Mouse (Mus musculus) retina, adult 2 months (tissue): ENCODE results near the gene Ppp2r2c.

Source experiments
- DNase-seq: peaks from one replicate; pipeline ENCODE4 v3.0.0-alpha.2; 2012; ENCODE audit warnings: low read depth, low spot score

Ppp2r2c gene

GRCm38 (mm10) chr5:36895621-36896573 is 27.6 kb downstream of the Ppp2r2c start:
- DNase-seq = no peak

GRCm38 (mm10) chr5:36897999-36898398 is 29.7 kb downstream of the Ppp2r2c start:
- DNase-seq = no peak

GRCm38 (mm10) chr5:36898415-36899109 is 30.2 kb downstream of the Ppp2r2c start:
- no peak for DNase-seq

- no peak for DNase-seq
These were observed 31.1 kb downstream of the Ppp2r2c start for GRCm38 (mm10) chr5:36899392-36899791.

GRCm38 (mm10) chr5:36900189-36900619 is 31.9 kb downstream of the Ppp2r2c start:
- DNase-seq = no peak

- no peak for DNase-seq
These were observed 34.5 kb downstream of the Ppp2r2c start for GRCm38 (mm10) chr5:36902807-36903206.

GRCm38 (mm10) chr5:36904131-36904530 is 35.8 kb downstream of the Ppp2r2c start:
- DNase-seq = no peak

GRCm38 (mm10) chr5:36904703-36905102 is 36.4 kb downstream of the Ppp2r2c start:
- DNase-seq = no peak

GRCm38 (mm10) chr5:36905216-36905615 is 36.9 kb downstream of the Ppp2r2c start:
- no peak for DNase-seq

GRCm38 (mm10) chr5:36907695-36908094 is 39.4 kb downstream of the Ppp2r2c start:
- no peak for DNase-seq

- no peak for DNase-seq
These were observed 41.2 kb downstream of the Ppp2r2c start for GRCm38 (mm10) chr5:36909545-36909944.

- DNase-seq = no peak
These were observed 42.7 kb downstream of the Ppp2r2c start for GRCm38 (mm10) chr5:36910980-36911379.

- no peak for DNase-seq
These were observed 43.5 kb downstream of the Ppp2r2c start for GRCm38 (mm10) chr5:36911759-36912352.

GRCm38 (mm10) chr5:36912602-36913310 is 44.4 kb downstream of the Ppp2r2c start:
- no peak for DNase-seq

GRCm38 (mm10) chr5:36915256-36915655 is 46.9 kb downstream of the Ppp2r2c start:
- DNase-seq = no peak

GRCm38 (mm10) chr5:36916581-36916980 is 48.3 kb downstream of the Ppp2r2c start:
- no peak for DNase-seq

- DNase-seq = no peak
These were observed 48.9 kb downstream of the Ppp2r2c start for GRCm38 (mm10) chr5:36917245-36917644.

GRCm38 (mm10) chr5:36918016-36918415 is 49.7 kb downstream of the Ppp2r2c start:
- no peak for DNase-seq

- DNase-seq = no peak
These were observed 51.8 kb downstream of the Ppp2r2c start for GRCm38 (mm10) chr5:36920072-36920471.

GRCm38 (mm10) chr5:36921871-36922270 is 53.6 kb downstream of the Ppp2r2c start:
- DNase-seq = no peak

GRCm38 (mm10) chr5:36922811-36923210 is 54.5 kb downstream of the Ppp2r2c start:
- DNase-seq = no peak
